Mouse (Mus musculus): Measurements from ENCODE around the gene Myo1e. TPM values are rescaled to one million over a fixed set of nuclear protein-coding genes. Genes with fewer than 3 reads are reported as not detected.

Gene Myo1e
- total RNA-seq, 2 experiments from 2014 or later, result not detected

DNA sequence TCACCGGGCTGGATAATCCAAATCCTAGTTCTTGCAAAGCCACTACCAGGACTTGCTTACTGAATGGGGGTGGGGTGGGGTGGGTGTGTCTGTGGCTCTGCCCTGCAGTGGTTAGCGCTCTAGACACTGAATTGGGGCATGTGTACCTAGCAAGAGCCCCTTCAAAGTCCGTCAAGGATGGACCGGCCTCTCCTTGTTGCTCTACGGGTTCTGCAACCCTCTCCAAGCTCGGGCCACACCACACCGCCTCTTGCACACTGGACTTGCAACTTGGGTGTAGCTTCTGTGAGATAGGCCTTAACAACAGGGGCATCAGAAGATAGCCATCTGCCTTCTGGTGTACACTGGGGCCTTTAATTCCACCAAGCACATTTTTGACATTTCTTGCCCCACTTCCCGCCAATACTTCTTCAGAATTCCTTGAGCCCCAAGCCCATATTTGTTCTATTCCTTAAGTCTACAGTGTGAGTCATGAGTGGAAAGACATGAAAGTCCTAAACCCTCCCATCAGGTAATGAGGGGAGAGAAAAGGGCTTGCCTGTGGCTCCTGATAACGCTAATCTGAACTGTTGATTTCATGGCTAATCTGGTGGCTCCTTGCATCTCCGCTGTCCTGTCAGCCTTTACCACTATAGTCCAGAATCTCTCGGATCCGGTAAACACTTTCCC is 67.9 kb downstream of the Myo1e start:
- ATAC-seq (replicated peaks; ENCODE audit: low FRiP score, poor library complexity, severe bottlenecking), result no peak

DNA sequence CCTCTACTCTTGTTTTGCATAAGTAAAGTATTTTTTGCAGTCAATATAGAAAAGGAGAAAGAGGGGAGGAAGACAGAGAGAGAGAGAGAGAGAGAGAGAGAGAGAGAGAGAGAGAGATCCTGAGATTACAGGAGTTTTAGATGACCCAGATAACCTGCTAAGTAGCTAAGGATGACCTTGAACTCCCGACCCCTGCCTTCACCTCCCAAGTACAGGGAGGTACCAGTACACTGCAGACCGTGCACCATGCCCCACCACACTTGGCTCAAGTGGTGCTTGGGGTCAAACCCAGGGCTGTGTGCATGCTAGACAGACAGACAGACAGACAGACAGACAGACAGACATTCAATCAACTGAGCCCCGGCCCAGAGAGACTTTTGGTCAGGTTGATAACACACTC is 69.9 kb downstream of the Myo1e start:
- no peak for ATAC-seq (replicated peaks; ENCODE audit: low FRiP score, poor library complexity, severe bottlenecking)

DNA sequence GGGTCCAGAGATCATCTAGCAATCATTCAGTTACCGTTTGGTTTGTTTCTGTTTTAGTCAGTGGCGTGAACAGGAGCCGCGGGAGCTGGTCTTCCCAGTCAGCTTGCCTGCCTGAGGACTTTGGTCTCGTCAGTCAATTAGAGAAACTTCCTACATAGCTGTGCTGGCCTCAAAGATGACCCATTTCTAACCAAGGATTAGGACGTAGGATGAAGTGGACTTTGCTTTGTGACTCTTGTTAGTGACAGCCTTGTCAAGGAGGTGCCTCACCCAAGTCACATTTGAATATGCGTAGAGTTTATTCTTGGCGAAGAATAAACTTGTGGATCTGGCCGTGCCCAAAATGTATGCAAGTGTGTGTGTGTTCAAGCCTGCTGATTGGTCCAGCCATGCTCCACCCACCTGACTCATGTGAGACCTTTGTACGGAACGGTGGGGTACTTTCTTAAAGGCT is 70.4 kb downstream of the Myo1e start:
- ATAC-seq (replicated peaks; ENCODE audit: low FRiP score, poor library complexity, severe bottlenecking), result no peak

DNA sequence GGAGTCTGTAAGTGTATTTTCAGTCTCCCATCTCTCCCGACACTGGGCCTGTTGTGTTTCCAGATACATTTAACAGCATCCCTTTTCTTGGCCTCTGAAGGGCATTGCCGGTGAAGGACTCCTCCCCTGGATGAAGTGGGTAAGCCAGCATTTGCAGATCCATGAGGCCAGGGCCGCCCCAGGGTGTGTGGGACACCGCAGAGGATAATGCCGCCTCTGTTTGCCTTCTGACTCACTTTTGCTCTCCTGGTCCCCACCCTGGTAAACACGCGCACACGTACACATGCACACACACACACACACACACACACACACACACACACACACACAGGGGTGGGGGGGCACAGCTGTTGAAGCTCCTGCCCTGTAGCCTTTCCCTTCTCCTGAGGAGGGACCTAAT is 74.3 kb downstream of the Myo1e start:
- no peak for ATAC-seq (replicated peaks; ENCODE audit: low FRiP score, poor library complexity, severe bottlenecking)

DNA sequence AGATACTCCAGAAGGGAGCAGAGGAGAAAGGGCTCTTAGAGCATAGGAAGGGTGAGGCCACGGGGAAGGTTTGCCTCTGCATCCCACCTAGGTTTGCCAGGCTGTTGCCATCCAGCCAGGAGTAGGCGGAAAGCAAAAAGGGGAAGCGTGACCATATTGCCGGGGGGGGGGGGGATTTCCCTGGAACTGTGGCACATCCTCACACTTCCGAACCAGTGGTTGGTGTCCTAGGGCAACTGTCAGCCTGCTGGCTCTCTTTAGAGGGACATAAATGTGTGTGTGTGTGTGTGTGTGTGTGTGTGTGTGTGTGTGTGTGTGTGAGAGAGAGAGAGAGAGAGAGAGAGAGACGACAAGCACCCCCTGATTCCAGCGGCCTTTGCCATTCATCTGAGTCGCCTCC is 75.0 kb downstream of the Myo1e start:
- no peak for ATAC-seq (replicated peaks; ENCODE audit: low FRiP score, poor library complexity, severe bottlenecking)

DNA sequence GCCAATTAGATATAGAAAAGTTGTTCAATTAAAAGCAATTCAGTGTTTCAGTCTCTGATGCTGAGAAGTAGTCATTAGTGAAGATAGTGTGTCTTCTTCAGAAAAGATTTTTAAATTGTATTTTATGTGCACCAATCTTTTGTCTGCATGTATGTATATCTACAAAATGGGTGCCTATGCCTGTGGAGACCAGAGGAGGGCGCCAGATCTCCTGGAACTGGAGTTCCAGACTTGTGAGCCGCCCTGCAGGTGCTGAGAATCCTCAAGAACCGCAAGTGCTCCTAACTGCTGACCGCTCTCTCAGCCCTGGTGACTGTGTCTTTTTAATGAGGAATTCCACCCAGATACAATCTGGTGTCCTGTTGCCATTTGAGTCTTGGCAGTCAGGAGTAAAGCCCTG is 76.0 kb downstream of the Myo1e start:
- ATAC-seq (replicated peaks; ENCODE audit: low FRiP score, poor library complexity, severe bottlenecking), result no peak

DNA sequence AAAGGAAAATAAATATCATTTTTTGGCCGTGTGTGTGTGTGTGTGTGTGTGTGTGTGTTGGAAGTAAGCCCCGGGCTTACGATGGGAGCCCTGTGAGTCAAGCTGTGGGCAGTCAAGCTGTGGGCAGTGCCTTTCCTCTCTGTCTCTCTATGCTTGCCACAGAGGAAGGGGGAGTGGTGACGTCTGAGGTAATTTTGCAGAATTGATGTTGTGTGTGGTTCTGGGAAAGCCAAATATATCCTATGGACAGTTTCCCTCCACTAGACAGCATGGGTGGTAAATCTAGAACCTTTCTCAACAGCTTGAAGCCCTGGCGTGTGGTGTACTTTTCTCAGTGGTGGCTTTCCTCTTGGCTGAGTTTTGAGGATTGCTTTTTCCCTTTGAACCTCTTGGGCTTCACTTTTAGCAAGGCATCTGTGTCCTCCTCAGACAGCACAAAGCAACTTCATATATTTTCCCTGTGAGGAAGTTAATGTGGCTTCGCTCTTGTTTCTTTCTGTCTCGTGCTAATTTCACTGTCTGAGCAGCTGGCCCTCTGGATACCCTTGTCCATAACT is 77.5 kb downstream of the Myo1e start:
- ATAC-seq (replicated peaks; ENCODE audit: low FRiP score, poor library complexity, severe bottlenecking), result no peak

DNA sequence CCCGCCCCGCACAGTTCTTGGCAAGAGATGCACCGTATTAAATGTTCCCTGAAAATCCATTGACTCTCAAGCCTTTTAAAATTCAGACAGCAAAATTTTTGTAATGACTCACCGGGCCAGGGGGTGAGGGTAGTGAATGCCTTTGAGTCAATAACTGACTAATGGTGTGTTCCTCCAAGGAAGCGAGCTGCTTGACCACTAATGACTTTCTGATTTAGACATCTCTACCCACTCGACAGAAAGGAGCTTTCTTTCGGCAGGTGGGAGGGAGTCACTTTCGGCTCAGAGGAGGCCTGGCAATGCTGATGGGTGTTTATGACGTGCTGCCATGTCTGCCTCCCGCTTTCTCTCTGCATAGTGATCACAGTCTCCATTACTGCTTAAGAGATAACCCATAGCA is 83.6 kb downstream of the Myo1e start:
- no peak for ATAC-seq (replicated peaks; ENCODE audit: low FRiP score, poor library complexity, severe bottlenecking)

DNA sequence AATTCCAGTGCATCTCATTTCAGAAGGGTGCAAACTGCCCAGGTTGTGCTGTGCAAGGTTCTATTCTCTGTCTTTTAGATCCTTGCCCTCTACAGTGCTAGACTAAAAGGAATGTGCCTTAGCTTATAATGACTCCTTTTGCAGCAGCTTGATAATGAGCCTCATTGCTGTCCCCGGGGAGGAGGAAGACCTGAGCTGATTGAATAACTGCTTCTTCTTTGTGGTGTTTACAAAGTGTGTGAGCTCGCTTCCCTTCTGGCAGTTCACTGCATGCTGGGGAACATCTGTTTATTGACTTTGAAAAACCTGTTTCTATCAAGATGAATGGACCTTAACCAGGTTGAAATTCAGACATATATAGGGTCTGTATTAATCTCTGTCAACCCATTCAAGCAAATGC is 89.8 kb downstream of the Myo1e start:
- ATAC-seq (replicated peaks; ENCODE audit: low FRiP score, poor library complexity, severe bottlenecking), result no peak

DNA sequence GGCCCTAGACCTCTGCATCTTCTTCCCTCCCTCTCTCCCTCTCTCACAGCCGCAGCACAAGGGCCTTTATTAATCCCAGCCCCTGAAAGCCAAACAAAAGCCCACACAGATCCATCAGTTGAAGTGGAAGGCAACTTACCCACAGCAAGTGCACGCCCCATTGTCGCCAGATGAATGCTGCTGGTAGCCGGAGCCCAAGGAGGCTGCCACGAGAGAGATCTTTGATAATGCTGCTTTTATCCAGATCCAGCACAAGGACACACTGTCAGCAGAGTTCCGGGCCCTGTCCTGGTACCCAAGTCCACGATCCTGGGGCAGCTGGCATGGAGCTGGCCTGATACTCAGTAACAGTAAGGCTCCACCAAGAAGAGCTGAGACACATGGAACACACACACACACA is 91.1 kb downstream of the Myo1e start:
- ATAC-seq (replicated peaks; ENCODE audit: low FRiP score, poor library complexity, severe bottlenecking), result no peak

DNA sequence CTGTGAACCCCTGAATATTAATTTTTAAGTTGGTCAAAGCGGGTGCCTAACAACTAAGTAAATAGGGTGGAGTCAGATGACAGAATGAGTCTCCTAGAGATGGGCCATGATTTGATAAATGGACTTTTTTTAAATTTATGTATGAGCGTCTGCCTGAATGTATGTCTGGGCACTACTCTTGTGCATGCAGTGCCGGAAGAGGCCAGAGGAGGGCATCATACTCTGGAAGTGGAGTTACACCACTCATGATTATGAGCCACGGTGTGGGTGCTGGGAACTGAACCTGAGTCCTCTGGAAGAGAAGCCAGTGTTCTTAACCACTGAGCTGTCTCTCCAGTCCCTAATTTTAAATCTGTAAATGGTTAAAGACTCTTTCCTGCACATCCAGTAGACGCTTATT is 93.6 kb downstream of the Myo1e start:
- ATAC-seq (replicated peaks; ENCODE audit: low FRiP score, poor library complexity, severe bottlenecking), result no peak

DNA sequence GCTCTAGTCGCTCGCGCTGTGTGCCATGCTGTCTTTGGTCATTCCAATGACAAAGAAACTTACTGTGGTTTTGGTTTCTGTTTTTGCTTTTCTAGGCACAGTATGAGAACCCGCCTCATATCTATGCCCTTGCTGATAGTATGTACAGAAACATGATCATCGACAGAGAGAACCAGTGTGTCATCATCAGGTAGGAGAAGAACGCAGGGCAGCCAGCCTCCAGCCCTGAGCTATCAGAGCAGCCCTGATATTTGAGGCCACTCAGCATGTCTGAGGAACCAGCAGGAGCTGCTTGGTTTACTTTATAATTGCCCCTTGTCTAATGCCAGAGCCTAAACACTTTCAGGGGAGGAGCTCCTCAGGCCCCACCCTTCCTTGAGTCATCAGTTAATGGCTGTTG is 94.4 kb downstream of the Myo1e start:
- ATAC-seq (replicated peaks; ENCODE audit: low FRiP score, poor library complexity, severe bottlenecking), result no peak

DNA sequence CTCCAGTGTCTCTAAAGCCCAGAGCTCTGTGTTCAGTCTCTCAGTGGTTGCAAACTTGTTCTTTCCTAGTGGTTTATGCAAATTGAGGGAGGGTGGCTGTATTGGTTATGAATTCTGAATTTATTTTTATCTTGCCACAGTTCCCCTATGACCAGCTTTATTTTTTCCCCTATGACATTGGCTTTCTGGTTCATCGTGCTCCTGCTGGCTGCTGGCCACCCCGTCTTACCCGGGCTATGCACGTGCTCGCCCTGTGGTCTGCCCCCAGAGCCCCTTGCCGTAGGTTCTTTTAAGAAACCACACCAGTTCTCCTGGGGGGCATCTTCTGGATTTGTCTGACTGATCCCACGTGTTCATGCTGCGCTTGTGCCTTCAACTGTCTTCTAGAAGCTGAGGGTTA is 97.8 kb downstream of the Myo1e start:
- ATAC-seq (replicated peaks; ENCODE audit: low FRiP score, poor library complexity, severe bottlenecking), result no peak

DNA sequence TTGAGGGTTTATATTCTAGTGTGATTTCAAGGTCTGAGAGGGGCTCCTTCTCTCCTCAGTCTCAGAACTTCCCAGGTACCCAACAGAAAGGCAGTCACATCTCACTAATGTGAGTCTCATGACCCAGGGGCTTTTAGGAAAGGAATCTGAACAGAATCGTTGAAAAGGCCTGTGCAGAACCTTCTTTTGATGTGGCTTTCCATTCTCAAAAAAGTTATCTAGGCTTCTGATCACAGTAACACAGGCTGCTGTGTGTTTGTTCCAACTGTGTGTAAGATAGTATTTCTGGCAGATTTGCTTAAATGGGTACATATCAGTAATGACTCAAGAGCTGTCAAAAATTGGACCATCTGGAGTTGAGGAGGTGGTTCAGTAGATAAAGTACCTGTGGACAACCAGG is 102.9 kb downstream of the Myo1e start:
- ATAC-seq (replicated peaks; ENCODE audit: low FRiP score, poor library complexity, severe bottlenecking), result no peak

DNA sequence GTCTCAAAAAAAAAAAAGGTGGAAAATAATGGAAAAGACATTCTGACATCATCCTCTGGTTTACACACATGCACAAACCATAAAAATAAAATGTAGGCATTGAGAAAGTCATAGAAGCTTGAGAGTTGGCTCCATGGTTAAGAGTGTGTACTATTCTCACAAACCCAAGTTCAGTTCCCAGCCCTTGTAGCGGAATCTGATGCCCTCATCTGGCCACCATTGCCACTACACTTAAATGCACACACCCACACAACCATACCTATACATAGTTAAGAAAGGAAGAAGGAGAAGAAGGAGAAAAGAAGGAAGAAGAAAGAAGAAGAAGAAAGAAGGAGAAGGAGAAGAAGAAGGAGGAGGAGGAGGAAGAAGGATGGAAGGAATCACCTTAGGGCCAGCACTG is 106.9 kb downstream of the Myo1e start:
- no peak for ATAC-seq (replicated peaks; ENCODE audit: low FRiP score, poor library complexity, severe bottlenecking)

DNA sequence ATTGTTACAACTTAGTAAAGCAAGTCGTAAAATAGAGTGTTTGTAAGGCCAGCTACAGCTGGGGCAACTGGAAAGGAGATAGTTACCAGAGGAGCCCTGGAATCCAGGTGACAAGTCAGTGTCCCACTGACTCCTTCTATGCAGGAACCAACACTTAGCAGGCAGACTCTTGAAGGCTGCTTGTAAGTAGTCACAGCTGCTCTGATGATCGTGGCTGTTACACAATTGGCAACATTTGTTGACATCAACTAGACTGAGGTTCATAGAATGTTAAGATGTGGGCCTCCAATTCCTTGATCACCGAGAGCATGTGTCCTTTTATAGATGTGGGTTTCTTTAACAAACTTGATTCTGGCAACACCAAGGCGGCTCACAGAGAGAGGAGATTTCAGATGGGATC is 108.0 kb downstream of the Myo1e start:
- no peak for ATAC-seq (replicated peaks; ENCODE audit: low FRiP score, poor library complexity, severe bottlenecking)

DNA sequence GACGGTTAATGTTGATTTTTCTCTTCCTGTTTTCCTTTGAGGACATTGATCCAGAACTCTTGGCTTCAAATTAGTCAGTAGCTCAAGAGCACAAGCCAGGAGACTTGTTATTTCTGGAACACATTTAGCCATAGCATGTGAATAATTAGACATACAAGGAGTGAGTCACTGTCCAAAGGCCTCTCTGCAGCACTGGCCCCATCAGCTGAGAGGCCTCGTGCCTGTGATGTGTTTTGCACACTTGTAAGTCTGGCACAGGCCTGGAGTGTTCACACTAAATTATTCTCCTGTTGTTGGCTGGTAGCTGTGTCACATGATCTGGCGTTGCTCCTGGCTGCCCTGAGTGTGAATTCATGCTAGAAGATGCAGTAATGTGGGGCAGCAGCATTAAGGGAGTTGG is 111.5 kb downstream of the Myo1e start:
- no peak for ATAC-seq (replicated peaks; ENCODE audit: low FRiP score, poor library complexity, severe bottlenecking)

DNA sequence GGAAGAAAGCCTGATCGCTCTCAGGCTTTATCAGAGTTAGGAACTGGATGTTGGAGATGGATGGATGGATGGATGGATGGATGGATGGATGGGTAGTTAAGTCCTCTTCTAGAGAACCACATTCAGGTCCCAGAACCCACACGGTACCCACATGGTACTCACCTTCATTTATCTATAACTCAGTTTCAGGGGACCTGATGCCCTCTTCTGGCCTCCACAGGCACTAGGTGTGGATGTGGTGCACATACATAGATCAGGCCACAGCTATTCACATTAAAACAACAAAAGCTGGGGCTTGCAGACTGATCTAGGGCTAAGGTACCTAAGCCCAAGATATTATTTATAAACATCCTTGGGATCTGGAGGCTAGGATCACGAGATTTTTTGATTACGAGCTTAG is 117.2 kb downstream of the Myo1e start:
- no peak for ATAC-seq (replicated peaks; ENCODE audit: low FRiP score, poor library complexity, severe bottlenecking)

DNA sequence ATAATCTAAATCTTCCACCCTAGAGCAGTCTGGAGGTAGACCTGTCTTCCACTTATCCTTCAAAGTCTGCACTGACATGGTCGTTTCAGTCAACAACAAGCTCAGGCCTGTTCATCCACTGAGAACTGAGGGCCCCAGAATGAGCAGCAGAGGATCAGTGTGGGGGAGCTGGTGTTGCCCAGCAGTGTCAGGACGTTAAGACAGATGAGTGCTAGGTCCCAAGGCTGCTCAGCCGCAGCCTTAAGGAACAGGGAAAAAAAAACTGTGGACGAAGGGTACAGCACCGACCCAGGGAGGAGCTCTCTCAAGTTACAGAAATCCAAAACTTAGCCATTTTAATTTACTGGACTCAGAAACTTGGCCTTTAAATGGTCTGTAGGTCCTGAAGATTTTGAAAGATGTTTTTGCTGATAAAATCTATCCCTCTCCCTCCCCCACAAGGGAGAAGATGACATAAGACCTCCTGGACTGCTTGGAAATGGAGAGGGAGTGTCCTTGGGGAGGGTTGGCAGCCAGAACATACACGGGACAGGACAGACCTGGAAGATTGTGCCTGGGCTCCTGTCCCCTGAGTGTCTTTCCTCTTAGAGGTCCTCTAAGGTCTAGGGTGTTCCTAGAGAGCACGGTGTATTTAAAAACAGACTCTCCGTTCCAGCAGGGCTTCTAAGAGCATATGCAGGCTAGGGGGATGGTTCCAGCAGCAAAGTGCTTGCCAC is 118.9 kb downstream of the Myo1e start:
- ATAC-seq (replicated peaks; ENCODE audit: low FRiP score, poor library complexity, severe bottlenecking), result no peak

DNA sequence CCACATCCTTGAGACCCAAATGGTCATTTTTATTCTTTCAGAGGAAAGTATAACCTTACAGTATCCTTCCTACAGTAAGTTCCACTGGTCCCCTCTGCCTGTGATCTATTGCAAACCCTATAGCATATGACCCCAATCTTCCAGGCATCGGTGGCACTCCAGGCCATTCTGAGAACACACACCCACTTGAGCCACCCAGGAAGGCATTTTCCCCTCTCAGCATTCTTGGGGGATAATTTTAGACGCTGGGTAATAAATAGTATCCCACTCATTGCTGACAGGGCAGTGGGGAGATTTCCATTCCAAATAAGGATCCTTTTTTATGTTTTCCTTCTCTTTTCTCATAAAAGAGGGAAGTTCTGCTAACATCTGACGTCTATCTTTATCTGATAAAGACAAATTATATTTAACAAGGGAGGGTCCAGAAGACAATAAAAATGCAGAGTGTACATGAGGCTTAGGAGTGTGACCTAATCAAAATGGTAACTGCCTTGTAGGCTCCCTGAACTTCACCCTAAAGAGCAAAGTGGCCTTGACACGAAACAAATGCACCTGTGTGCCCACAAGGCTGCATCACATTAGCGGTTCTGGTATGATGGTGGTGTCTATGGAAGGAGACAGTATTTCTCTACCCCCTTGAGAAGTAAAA is 121.2 kb downstream of the Myo1e start:
- no peak for ATAC-seq (replicated peaks; ENCODE audit: low FRiP score, poor library complexity, severe bottlenecking)

DNA sequence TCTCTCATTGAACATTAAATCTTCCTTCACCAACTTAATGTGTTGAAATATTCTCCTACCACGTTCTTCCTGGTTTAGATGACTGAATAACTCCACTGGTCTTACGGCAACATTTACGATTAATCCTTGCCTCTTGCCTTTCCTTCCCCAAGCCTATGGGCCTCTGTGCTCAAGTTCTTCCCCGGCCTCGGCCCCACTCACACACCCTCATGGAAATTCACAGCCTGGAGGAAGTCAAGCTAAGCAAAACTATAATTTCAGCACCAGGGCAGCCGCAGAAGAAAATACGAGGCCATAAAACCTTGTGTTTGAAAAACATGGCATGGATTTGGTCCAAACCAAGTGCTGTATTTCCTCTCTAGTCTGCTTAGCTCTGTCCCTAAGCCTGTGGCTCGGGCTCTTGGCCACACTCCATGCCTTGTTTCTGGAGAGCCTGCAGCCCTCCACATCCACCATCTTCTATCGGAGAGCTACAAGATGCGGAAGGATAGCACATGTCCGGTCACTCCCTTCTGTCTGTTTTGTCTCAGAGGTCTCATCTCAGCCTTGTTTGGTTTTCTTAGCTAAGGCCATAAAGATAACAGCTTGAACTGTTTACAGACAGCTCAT is 124.7 kb downstream of the Myo1e start:
- ATAC-seq (replicated peaks; ENCODE audit: low FRiP score, poor library complexity, severe bottlenecking), result no peak

Data from erythroblast, adult 5-6 weeks (primary cell).